25 mouse cellular contexts compared by ENCODE assay signal in genomic region chr2:27387209-27387608, GRCm38 (mm10). TPM values are rescaled to one million over a fixed set of nuclear protein-coding genes. Genes with fewer than 3 reads are reported as not detected.
DNase-seq lines count a peak whose midpoint lies in the region; ATAC-seq and TF ChIP-seq lines count a peak whose summit lies in the region.
"Had no signal": no experiment of that assay in that cellular context is flagged by ENCODE, and none has a peak within 500 bp of the region (broad histone marks: within the 10 kb centered on the region; RNA-seq: fewer than 3 reads in every experiment).

No protein-coding gene starts in this region.

- no peak for TF ChIP-seq POLR2A in heart, adult 2 months (IDR thresholded peaks at IDR 0.05; ENCODE audit: insufficient read depth, low read depth, low read length)

- no peak for TF ChIP-seq EP300 in heart, adult 2 months (IDR thresholded peaks at IDR 0.05; ENCODE audit: insufficient read depth, low read depth, low read length)
- no peak for TF ChIP-seq EP300 in liver, postnatal 0 days (IDR thresholded peaks at IDR 0.05; ENCODE audit: low read depth)

- no peak overlapping the region for H3K27ac ChIP-seq in heart, adult 2 months
- no peak overlapping the region for H3K27ac ChIP-seq in liver, postnatal 0 days (ENCODE audit: low read depth)
- no peak overlapping the region for H3K27ac ChIP-seq in liver, embryonic 12.5 days
- no peak overlapping the region for H3K27ac ChIP-seq in ES-E14 (ENCODE audit: insufficient read depth, low read depth, low read length, poor library complexity, severe bottlenecking)
- H3K27ac ChIP-seq: forebrain, embryonic 13.5 days; heart, embryonic 13.5 days; hindbrain, embryonic 13.5 days; limb, embryonic 15.5 days; neural tube, embryonic 13.5 days had no signal

- WGBS in heart, adult 2 months: 95% methylated on average over 1 of the region's 1 CpGs
- WGBS in liver, postnatal 0 days (ENCODE audit: insufficient replicate concordance): 88% methylated on average over 1 of the region's 1 CpGs
- 68% methylated on average over 1 of the region's 1 CpGs for WGBS in liver, embryonic 12.5 days (ENCODE audit: insufficient replicate concordance)

- H3K79me2 ChIP-seq in heart, adult 2 months (replicated peaks; ENCODE audit: control insufficient read depth, insufficient read depth, low read length): no peaks in the 10 kb centered on the region

- no peaks in the 10 kb centered on the region for H3K36me3 ChIP-seq in heart, adult 2 months (ENCODE audit: control insufficient read depth, insufficient read depth, low read length)
- peaks cover 2% of the 10 kb centered on the region; the same call in 1 of the 2 replicates for H3K36me3 ChIP-seq in liver, postnatal 0 days (replicated peaks; ENCODE audit: insufficient read depth, low read length)
- peaks cover 18% of the 10 kb centered on the region for H3K36me3 ChIP-seq in liver, embryonic 12.5 days
- H3K36me3 ChIP-seq in ES-E14 (ENCODE audit: control insufficient read depth, insufficient read depth, low read length, poor library complexity, severe bottlenecking): no peaks in the 10 kb centered on the region; the same call in 1 of the 2 replicates
- 0 out of 2 replicates have a peak, but pooled peaks cover 5% of the 10 kb centered on the region for H3K36me3 ChIP-seq in splenic B cell, adult 2 months (ENCODE audit: control insufficient read depth, insufficient read depth, low read length, poor library complexity, severe bottlenecking)
- H3K36me3 ChIP-seq: limb, embryonic 15.5 days had no signal

- H3K4me1 ChIP-seq in heart, adult 2 months (ENCODE audit: control insufficient read depth, insufficient read depth, low read length): 0 out of 2 replicates have a peak, but pooled peaks cover 1% of the 10 kb centered on the region
- peaks cover 18% of the 10 kb centered on the region for H3K4me1 ChIP-seq in liver, postnatal 0 days (ENCODE audit: insufficient read depth)
- peaks cover 39% of the 10 kb centered on the region for H3K4me1 ChIP-seq in liver, embryonic 12.5 days
- H3K4me1 ChIP-seq in ES-E14 (ENCODE audit: control insufficient read depth in 2 of 2, insufficient read depth in 2 of 2, low read length in 2 of 2, poor library complexity in 1 of 2): peaks cover 2 to 15% of the 10 kb centered on the region in 2 experiments; a peak in 2 of 4 replicates

- H3K9me3 ChIP-seq in liver, postnatal 0 days (ENCODE audit: low read length): 0 out of 2 replicates have a peak, but pooled peaks cover 3% of the 10 kb centered on the region
- peaks cover 7% of the 10 kb centered on the region; the same call in 1 of the 2 replicates for H3K9me3 ChIP-seq in liver, embryonic 12.5 days (replicated peaks)
- no peaks in the 10 kb centered on the region for H3K9me3 ChIP-seq in ES-E14 (ENCODE audit: control insufficient read depth, insufficient read depth, low read depth, low read length)
- H3K9me3 ChIP-seq: hindbrain, embryonic 13.5 days; limb, embryonic 15.5 days; neural tube, embryonic 13.5 days had no signal

- peak; percentile 18 for TF ChIP-seq CTCF in heart, adult 2 months (IDR thresholded peaks at IDR 0.05)
- peak; percentile 27 for TF ChIP-seq CTCF in liver, postnatal 0 days (IDR thresholded peaks at IDR 0.05; ENCODE audit: low read depth)

- no peak for DNase-seq in heart, adult 2 months
- no peak for DNase-seq in heart, postnatal 10 days
- no peak for DNase-seq in liver, postnatal 0 days
- DNase-seq in ES-E14 (ENCODE audit: low read depth, low spot score): no peak
- peak; percentile 35 for DNase-seq in splenic B cell, adult 2 months (ENCODE audit: low read depth, low spot score)
- no peak for DNase-seq in T-cell, adult 2 months (ENCODE audit: low spot score)
- DNase-seq in left cerebral cortex, adult 11 months (ENCODE audit: low spot score): no peak
- DNase-seq: adrenal gland, postnatal 25 days; cerebellum, adult 9-10 months; kidney, adult 8-10 months; kidney, postnatal 25 days; lung, adult 18-20 months; lung, postnatal 4 days; midbrain, embryonic 14.5 days; retina, postnatal 1 day; thymus, adult 2 months; thymus, postnatal 4 days had no signal

- H3K4me3 ChIP-seq in heart, adult 2 months: no peak overlapping the region
- no peak overlapping the region for H3K4me3 ChIP-seq in liver, postnatal 0 days (ENCODE audit: low read depth, low read length)
- H3K4me3 ChIP-seq in liver, embryonic 12.5 days: no peak overlapping the region
- H3K4me3 ChIP-seq in ES-E14 (ENCODE audit: insufficient read depth in 1 of 2, low read depth in 1 of 2, low read length in 2 of 2, poor library complexity in 1 of 2, severe bottlenecking in 1 of 2): no peak overlapping the region
- H3K4me3 ChIP-seq: forebrain, embryonic 13.5 days; heart, embryonic 13.5 days; hindbrain, embryonic 13.5 days; limb, embryonic 15.5 days; myocyte; neural tube, embryonic 13.5 days had no signal

- intact Hi-C loops in heart, adult 2 months (cut with DNase I): no loop called here
- intact Hi-C loops in heart, postnatal 10 days (cut with DNase I): no loop called here

- no peak overlapping the region for H3K9ac ChIP-seq in heart, adult 2 months (ENCODE audit: low read depth, low read length)
- no peak overlapping the region for H3K9ac ChIP-seq in liver, postnatal 0 days (replicated peaks)
- H3K9ac ChIP-seq in liver, embryonic 12.5 days: no peak overlapping the region
- H3K9ac ChIP-seq in ES-E14 (ENCODE audit: insufficient read depth, low read depth, low read length, poor library complexity, severe bottlenecking): no peak overlapping the region
- H3K9ac ChIP-seq: forebrain, embryonic 13.5 days; heart, embryonic 13.5 days; hindbrain, embryonic 13.5 days; limb, embryonic 15.5 days; neural tube, embryonic 13.5 days had no signal

- no peaks in the 10 kb centered on the region for H3K27me3 ChIP-seq in heart, adult 2 months (ENCODE audit: control insufficient read depth, insufficient read depth, low read length)
- H3K27me3 ChIP-seq in liver, postnatal 0 days (ENCODE audit: insufficient read depth, low read length): no peaks in the 10 kb centered on the region
- no peaks in the 10 kb centered on the region for H3K27me3 ChIP-seq in liver, embryonic 12.5 days (replicated peaks)
- no peaks in the 10 kb centered on the region for H3K27me3 ChIP-seq in splenic B cell, adult 2 months (ENCODE audit: control insufficient read depth, insufficient read depth, low read length, poor library complexity, severe bottlenecking)
- H3K27me3 ChIP-seq: forebrain, embryonic 13.5 days; hindbrain, embryonic 13.5 days; limb, embryonic 15.5 days; neural tube, embryonic 13.5 days had no signal

- no peak for ATAC-seq in liver, postnatal 0 days
- no peak for ATAC-seq in liver, embryonic 12.5 days
- ATAC-seq: forebrain, embryonic 13.5 days; inflammation-experienced regulatory T-cells, adult 6 months had no signal

- in situ Hi-C loops in ES-E14 (cut with MboI; ENCODE audit: low sequenced_read_pairs in 2 of 2, unreplicated experiment in 2 of 2): no loop called here

- H3K4me2 ChIP-seq in liver, postnatal 0 days (ENCODE audit: low read depth, low read length): no peak overlapping the region
- no peak overlapping the region for H3K4me2 ChIP-seq in liver, embryonic 12.5 days
- H3K4me2 ChIP-seq: forebrain, embryonic 13.5 days; heart, embryonic 13.5 days; hindbrain, embryonic 13.5 days; limb, embryonic 15.5 days; neural tube, embryonic 13.5 days had no signal

TF ChIP-seq in ES-E14, 5 proteins besides CTCF, POLR2A, EP300 and RAD21:
- TF ChIP-seq ZC3H11A (IDR thresholded peaks at IDR 0.05; ENCODE audit: borderline replicate concordance, low read depth, low read length) (0 out of 2 replicates have a peak, but pooled peaks have one; percentile 7), MAFK (IDR thresholded peaks at IDR 0.05; ENCODE audit: insufficient read depth, low read depth, low read length) (no peak)

RNA-seq across cellular contexts. Expression of gene Vav2, which starts 39.6 kb away (rescaled TPM):
- total RNA-seq in heart, adult 2 months (2021): 10 to 100 TPM; 11.3 to 12.5 TPM
- 11.9 and 16.9 TPM in 2 replicates for polyA plus RNA-seq in heart, adult 2 months (2012; rRNA removed)
- 10 to 100 TPM; 13.1 to 14.4 TPM for total RNA-seq in heart, postnatal 10 days (2021)
- polyA plus RNA-seq in liver, postnatal 0 days (2015; fragmentation: Nextera tagmentation; extraction: Ambion mirVana): 5.4 and 6.3 TPM in 2 replicates
- polyA plus RNA-seq in liver, embryonic 12.5 days (2016; fragmentation: Nextera tagmentation; extraction: Ambion mirVana): 5.0 and 5.8 TPM in 2 replicates
- 17.4 and 21.1 TPM in 2 replicates for total RNA-seq in ES-E14 (2012; rRNA removed)

RNA-seq across cellular contexts. Expression of gene Brd3os, which starts 54.9 kb away (rescaled TPM):
- under 1 TPM; 0.65 to 0.98 TPM for total RNA-seq in heart, adult 2 months (2021)
- polyA plus RNA-seq in heart, adult 2 months (2012; rRNA removed): 3.9 TPM in 2 replicates
- total RNA-seq in heart, postnatal 10 days (2021): 1 to 10 TPM; 1.1 to 2.1 TPM
- 0.25 and 0.35 TPM in 2 replicates for polyA plus RNA-seq in liver, postnatal 0 days (2015; fragmentation: Nextera tagmentation; extraction: Ambion mirVana)
- 1.3 and 1.4 TPM in 2 replicates for polyA plus RNA-seq in liver, embryonic 12.5 days (2016; fragmentation: Nextera tagmentation; extraction: Ambion mirVana)
- 1.6 TPM in 2 replicates for total RNA-seq in ES-E14 (2012; rRNA removed)
- polyA plus RNA-seq: inflammation-experienced regulatory T-cells, adult 6 months had no signal
